Mouse (Mus musculus) thymus, postnatal 14 days (tissue): Measurements from ENCODE around the gene Odf3l1.
"Not testable (repeated sequence)": the region's sequence is repeated elsewhere in the genome, so short reads cannot be mapped to it uniquely, and the experiment has no call there.

Experiments
- DNase-seq: peaks from one replicate; pipeline ENCODE4 v3.0.0; 2021

Gene Odf3l1

GRCm38 (mm10) chr9:56864216-56864729, at the start of gene Odf3l1:
Gene Odf3l1 (minus strand): TSS chr9:56864679.
- no peak for DNase-seq

GRCm38 (mm10) chr9:56913991-56914390, 49.5 kb upstream of the Odf3l1 start:
- DNase-seq, result no peak

GRCm38 (mm10) chr9:56911017-56911416, 46.5 kb upstream of the Odf3l1 start:
- DNase-seq, result no peak

GRCm38 (mm10) chr9:56909991-56910390, 45.5 kb upstream of the Odf3l1 start:
- not testable (repeated sequence) for DNase-seq

GRCm38 (mm10) chr9:56907549-56907948, 43.1 kb upstream of the Odf3l1 start:
- DNase-seq, result no peak

- DNase-seq, result no peak
These were observed 39.2 kb upstream of the Odf3l1 start for GRCm38 (mm10) chr9:56903662-56904061.

- no peak for DNase-seq
These were observed 36.7 kb upstream of the Odf3l1 start for GRCm38 (mm10) chr9:56901187-56901586.

- DNase-seq, result no peak
These were observed 36.1 kb upstream of the Odf3l1 start for GRCm38 (mm10) chr9:56900571-56900970.

- no peak for DNase-seq
These were observed 35.6 kb upstream of the Odf3l1 start for GRCm38 (mm10) chr9:56900060-56900459.

GRCm38 (mm10) chr9:56899409-56899808, 34.9 kb upstream of the Odf3l1 start:
- no peak for DNase-seq

- no peak for DNase-seq
These were observed 32.3 kb upstream of the Odf3l1 start for GRCm38 (mm10) chr9:56896779-56897178.

GRCm38 (mm10) chr9:56894006-56894405, 29.5 kb upstream of the Odf3l1 start:
- peak; percentile 39 for DNase-seq

GRCm38 (mm10) chr9:56893313-56893712, 28.8 kb upstream of the Odf3l1 start:
- no peak for DNase-seq

- no peak for DNase-seq
These were observed 27.6 kb upstream of the Odf3l1 start for GRCm38 (mm10) chr9:56892111-56892510.

GRCm38 (mm10) chr9:56891517-56892011, 27.1 kb upstream of the Odf3l1 start:
- DNase-seq, result peak; percentile 65

- no peak for DNase-seq
These were observed 26.2 kb upstream of the Odf3l1 start for GRCm38 (mm10) chr9:56890522-56891250.

- DNase-seq, result peak; percentile 77
These were observed 25.3 kb upstream of the Odf3l1 start for GRCm38 (mm10) chr9:56889817-56890216.

- no peak for DNase-seq
These were observed 23.1 kb upstream of the Odf3l1 start for GRCm38 (mm10) chr9:56887581-56887980.

- DNase-seq, result no peak
These were observed 22.1 kb upstream of the Odf3l1 start for GRCm38 (mm10) chr9:56886601-56887000.

- DNase-seq, result peak; percentile 49
These were observed 21.6 kb upstream of the Odf3l1 start for GRCm38 (mm10) chr9:56886113-56886512.

GRCm38 (mm10) chr9:56884328-56884727, 19.8 kb upstream of the Odf3l1 start:
- DNase-seq, result no peak

GRCm38 (mm10) chr9:56883470-56883869, 19.0 kb upstream of the Odf3l1 start:
- DNase-seq, result no peak

GRCm38 (mm10) chr9:56882818-56883217, 18.3 kb upstream of the Odf3l1 start:
- DNase-seq, result no peak

- no peak for DNase-seq
These were observed 17.8 kb upstream of the Odf3l1 start for GRCm38 (mm10) chr9:56882283-56882682.
